Mouse (Mus musculus): ENCODE measurements around the gene Fxr1. TPM values are rescaled to one million over a fixed set of nuclear protein-coding genes. Genes with fewer than 3 reads are reported as not detected.
A peak's percentile ranks its signal among the peaks of the same experiment; 100 is the strongest.

Gene Fxr1
- polyA plus RNA-seq, 1 experiment: 491 TPM

DNA sequence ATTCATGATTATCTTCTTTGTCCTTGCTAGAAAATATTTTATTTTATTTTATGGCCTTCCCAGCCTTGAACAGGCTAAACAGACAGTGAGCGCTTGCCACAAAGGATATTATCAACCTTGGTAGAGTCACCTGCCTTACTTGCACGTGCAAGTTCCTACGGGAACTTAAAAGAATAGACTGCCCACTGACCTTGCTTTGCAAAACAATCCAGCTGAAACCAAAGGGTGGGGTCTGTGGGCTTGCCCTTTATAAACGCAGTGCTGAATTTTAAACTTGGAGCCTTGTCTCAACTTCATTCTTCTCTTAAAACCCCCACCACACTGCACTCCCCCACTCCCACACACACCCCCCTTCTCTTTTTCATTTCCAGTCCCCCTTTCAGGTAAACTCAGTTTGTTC lies 12.1 kb upstream of the Fxr1 start:
- TF ChIP-seq POLR2A (IDR thresholded peaks at IDR 0.05; ENCODE audit: insufficient read depth, low read length): no peak
- peak; percentile 76; the same call in 1 of the 2 replicates for TF ChIP-seq EP300 (IDR thresholded peaks at IDR 0.05; ENCODE audit: insufficient read depth, low read depth, low read length)
- no peaks in the 10 kb centered on the region for H3K36me3 ChIP-seq (ENCODE audit: control insufficient read depth, insufficient read depth, low read length, poor library complexity, severe bottlenecking)
- H3K27me3 ChIP-seq (ENCODE audit: control insufficient read depth, insufficient read depth, low read length, poor library complexity, severe bottlenecking): no peaks in the 10 kb centered on the region
- peaks cover 5% of the 10 kb centered on the region for H3K4me1 ChIP-seq (ENCODE audit: control insufficient read depth, insufficient read depth, low read length)
- H3K9me3 ChIP-seq (replicated peaks; ENCODE audit: control insufficient read depth, insufficient read depth, low read length, poor library complexity, severe bottlenecking): no peaks in the 10 kb centered on the region
- H3K4me3 ChIP-seq (ENCODE audit: low read depth, low read length): no peak overlapping the region
- H3K27ac ChIP-seq (ENCODE audit: insufficient read depth, low read length): peak overlapping the region; percentile 95
- peak overlapping the region; percentile 52 for H3K9ac ChIP-seq (ENCODE audit: low read depth, poor library complexity, severe bottlenecking)

DNA sequence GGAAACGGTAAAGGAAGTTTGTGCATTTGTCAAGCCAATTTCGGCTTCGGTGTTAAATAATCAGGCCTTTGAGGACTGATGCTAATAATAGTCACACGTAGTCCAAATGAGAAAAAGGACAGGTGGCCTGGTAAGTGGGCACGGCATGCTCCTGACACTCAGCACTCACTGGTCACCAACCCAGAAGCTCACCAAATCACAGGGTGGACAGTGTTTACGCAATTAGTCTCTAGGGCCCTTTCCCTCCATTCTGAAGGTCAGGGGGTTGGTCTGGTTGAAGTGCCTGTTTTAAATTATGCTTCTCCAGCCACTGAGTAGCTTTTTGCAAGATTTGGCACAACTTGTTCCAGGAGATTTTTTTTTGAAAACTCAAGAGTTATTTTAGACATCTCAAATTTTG lies 11.6 kb upstream of the Fxr1 start:
- Histone ChIP-seq H3K4me1 (ENCODE audit: control insufficient read depth, insufficient read depth, low read length) (peaks cover 5% of the 10 kb centered on the region), H3K27me3 (ENCODE audit: control insufficient read depth, insufficient read depth, low read length, poor library complexity, severe bottlenecking) (no peaks in the 10 kb centered on the region), H3K27ac (ENCODE audit: insufficient read depth, low read length) (peak overlapping the region; percentile 87), H3K9ac (ENCODE audit: low read depth, poor library complexity, severe bottlenecking) (peak overlapping the region; percentile 52; the same call in 1 of the 2 replicates), H3K36me3 (ENCODE audit: control insufficient read depth, insufficient read depth, low read length, poor library complexity, severe bottlenecking) (no peaks in the 10 kb centered on the region), H3K4me3 (ENCODE audit: low read depth, low read length) (no peak overlapping the region), H3K9me3 (replicated peaks; ENCODE audit: control insufficient read depth, insufficient read depth, low read length, poor library complexity, severe bottlenecking) (no peaks in the 10 kb centered on the region)
- no peak for TF ChIP-seq EP300 (IDR thresholded peaks at IDR 0.05; ENCODE audit: insufficient read depth, low read depth, low read length)
- no peak for TF ChIP-seq CTCF (IDR thresholded peaks at IDR 0.05; ENCODE audit: low read depth, low read length)
- TF ChIP-seq POLR2A (IDR thresholded peaks at IDR 0.05; ENCODE audit: insufficient read depth, low read length): no peak

DNA sequence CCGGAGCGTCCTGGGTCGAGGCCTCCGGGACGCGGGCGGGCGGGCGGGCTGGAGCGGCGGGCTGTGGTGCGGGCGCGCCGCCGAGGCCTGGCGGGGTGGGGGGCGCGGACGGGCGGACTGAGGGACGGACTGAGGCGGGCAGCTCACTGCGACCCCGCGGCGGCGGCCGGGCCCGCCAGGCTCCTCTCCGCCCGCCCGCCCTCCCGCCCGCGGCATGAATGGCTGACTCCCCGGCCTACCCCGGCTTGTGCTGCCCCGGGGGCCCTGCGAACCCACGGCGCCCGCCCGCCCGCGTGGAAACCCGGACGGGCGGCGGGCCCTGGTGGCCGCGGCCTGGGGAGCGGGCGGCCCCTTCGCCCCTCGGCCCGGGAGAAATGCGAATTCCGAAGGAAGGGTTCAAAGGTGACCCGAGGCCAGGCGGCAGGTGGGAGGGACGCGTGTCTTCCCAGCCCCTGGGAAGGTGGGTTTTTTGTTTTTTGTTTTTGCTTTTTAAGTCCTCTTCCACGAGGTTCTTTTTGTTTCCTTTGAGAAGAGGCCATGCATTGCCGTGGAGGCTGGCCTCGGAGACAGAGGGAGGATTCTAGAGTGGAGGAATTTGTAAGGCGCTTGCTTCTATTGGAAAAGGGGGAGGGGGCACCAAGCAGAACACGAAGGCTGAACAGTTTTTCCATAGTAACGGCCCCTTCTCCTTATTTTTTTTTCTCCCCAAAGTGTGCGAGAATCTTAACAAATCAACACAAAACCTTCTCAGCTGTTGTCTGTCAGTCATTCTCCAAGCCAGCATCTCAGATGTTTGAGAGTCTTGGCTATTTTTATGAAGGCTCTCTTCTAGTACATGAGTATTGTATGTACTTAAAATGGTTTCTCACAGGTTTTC lies 877 bp downstream of the Fxr1 start:
- Histone ChIP-seq H3K27me3 (ENCODE audit: control insufficient read depth, insufficient read depth, low read length, poor library complexity, severe bottlenecking) (no peaks in the 10 kb centered on the region), H3K27ac (ENCODE audit: insufficient read depth, low read length) (peak overlapping the region; percentile 46; the same call in 1 of the 2 replicates), H3K4me3 (ENCODE audit: low read depth, low read length) (peak overlapping the region; percentile 94), H3K9me3 (replicated peaks; ENCODE audit: control insufficient read depth, insufficient read depth, low read length, poor library complexity, severe bottlenecking) (no peaks in the 10 kb centered on the region), H3K36me3 (ENCODE audit: control insufficient read depth, insufficient read depth, low read length, poor library complexity, severe bottlenecking) (peaks cover 6% of the 10 kb centered on the region; the same call in 1 of the 2 replicates), H3K9ac (ENCODE audit: low read depth, poor library complexity, severe bottlenecking) (peak overlapping the region; percentile 100), H3K4me1 (ENCODE audit: control insufficient read depth, insufficient read depth, low read length) (peaks cover 2% of the 10 kb centered on the region)
- TF ChIP-seq CTCF (IDR thresholded peaks at IDR 0.05; ENCODE audit: low read depth, low read length): no peak
- no peak for TF ChIP-seq POLR2A (IDR thresholded peaks at IDR 0.05; ENCODE audit: insufficient read depth, low read length)
- TF ChIP-seq EP300 (IDR thresholded peaks at IDR 0.05; ENCODE audit: insufficient read depth, low read depth, low read length): no peak

DNA sequence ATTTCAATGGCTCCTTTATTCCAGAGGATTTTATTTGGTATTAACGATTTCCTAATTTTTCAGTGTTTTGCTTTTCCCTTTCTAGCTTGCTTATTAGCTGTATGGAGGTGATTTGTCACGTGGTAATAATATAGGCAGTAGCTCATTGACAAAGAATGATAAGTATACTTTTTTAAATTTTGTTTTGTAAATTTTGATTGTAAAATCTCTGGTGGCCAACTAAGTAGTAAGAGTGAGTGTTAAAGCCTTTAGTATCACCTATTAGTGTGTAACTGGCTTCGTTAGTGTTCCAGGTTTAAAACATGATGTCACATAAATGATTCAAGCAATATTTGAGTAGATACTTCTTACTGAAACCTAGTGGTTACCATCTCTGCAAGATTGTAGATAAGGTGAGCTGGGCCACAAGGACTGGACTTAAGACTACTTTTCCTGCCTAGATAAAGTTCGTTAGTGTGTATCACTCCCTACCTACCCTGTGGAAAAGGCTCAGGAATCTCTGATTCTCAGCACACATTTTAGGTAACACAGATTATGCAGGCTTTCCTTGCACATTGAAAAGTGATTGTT lies 1.6 kb downstream of the Fxr1 start:
- Histone ChIP-seq H3K27me3 (ENCODE audit: control insufficient read depth, insufficient read depth, low read length, poor library complexity, severe bottlenecking) (no peaks in the 10 kb centered on the region), H3K4me3 (ENCODE audit: low read depth, low read length) (no peak overlapping the region), H3K9me3 (replicated peaks; ENCODE audit: control insufficient read depth, insufficient read depth, low read length, poor library complexity, severe bottlenecking) (no peaks in the 10 kb centered on the region), H3K27ac (ENCODE audit: insufficient read depth, low read length) (no peak overlapping the region), H3K9ac (ENCODE audit: low read depth, poor library complexity, severe bottlenecking) (peak overlapping the region; percentile 100; the same call in 1 of the 2 replicates), H3K4me1 (ENCODE audit: control insufficient read depth, insufficient read depth, low read length) (peaks cover 2% of the 10 kb centered on the region), H3K36me3 (ENCODE audit: control insufficient read depth, insufficient read depth, low read length, poor library complexity, severe bottlenecking) (peaks cover 6% of the 10 kb centered on the region; the same call in 1 of the 2 replicates)
- TF ChIP-seq EP300 (IDR thresholded peaks at IDR 0.05; ENCODE audit: insufficient read depth, low read depth, low read length): no peak
- no peak for TF ChIP-seq CTCF (IDR thresholded peaks at IDR 0.05; ENCODE audit: low read depth, low read length)
- TF ChIP-seq POLR2A (IDR thresholded peaks at IDR 0.05; ENCODE audit: insufficient read depth, low read length): no peak

DNA sequence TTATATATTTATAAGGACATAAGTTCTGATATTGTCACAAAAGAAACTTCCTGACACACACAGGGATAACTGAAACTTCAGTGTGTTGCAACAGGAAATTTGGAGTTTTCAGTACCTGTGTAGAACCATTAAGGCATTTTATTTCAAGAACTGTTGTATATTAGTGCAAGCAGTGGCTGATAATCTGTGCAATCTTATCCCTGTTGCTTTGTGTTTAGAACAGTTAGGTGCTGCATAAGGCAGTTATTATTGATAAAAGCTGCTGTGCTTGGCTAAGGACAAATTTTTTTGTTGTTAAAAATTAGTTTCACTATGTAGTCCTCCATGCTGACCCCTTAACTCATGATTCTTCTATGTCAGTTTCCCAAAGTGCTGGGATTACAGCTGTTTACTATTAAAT lies 9.2 kb downstream of the Fxr1 start:
- H3K9ac ChIP-seq (ENCODE audit: low read depth, poor library complexity, severe bottlenecking): no peak overlapping the region
- no peaks in the 10 kb centered on the region for H3K9me3 ChIP-seq (replicated peaks; ENCODE audit: control insufficient read depth, insufficient read depth, low read length, poor library complexity, severe bottlenecking)
- no peak for TF ChIP-seq POLR2A (IDR thresholded peaks at IDR 0.05; ENCODE audit: insufficient read depth, low read length)
- no peak for TF ChIP-seq CTCF (IDR thresholded peaks at IDR 0.05; ENCODE audit: low read depth, low read length)
- TF ChIP-seq EP300 (IDR thresholded peaks at IDR 0.05; ENCODE audit: insufficient read depth, low read depth, low read length): no peak

DNA sequence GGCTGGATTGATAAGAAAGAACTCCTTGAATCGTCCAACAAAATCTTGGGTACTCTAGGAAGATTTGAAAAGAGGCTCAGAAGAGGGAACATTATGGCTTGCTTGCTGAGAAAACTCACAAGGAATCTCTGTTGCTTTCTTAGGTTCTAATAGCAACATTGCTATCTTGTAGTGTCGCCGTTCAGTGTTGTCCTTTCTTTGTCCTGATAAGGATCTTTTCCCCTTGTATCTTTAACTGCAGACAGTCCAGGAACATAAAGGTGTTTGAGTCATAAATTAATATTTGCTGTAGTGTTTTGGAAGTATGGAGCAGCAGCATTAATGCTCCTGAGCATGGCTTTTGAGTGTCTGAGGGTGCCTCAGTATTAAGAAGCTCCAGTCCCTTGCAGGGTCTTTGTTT lies 10.9 kb downstream of the Fxr1 start:
- H3K9me3 ChIP-seq (replicated peaks; ENCODE audit: control insufficient read depth, insufficient read depth, low read length, poor library complexity, severe bottlenecking): no peaks in the 10 kb centered on the region
- H3K27me3 ChIP-seq (ENCODE audit: control insufficient read depth, insufficient read depth, low read length, poor library complexity, severe bottlenecking): no peaks in the 10 kb centered on the region
- TF ChIP-seq EP300 (IDR thresholded peaks at IDR 0.05; ENCODE audit: insufficient read depth, low read depth, low read length): no peak
- TF ChIP-seq CTCF (IDR thresholded peaks at IDR 0.05; ENCODE audit: low read depth, low read length): no peak
- no peak for TF ChIP-seq POLR2A (IDR thresholded peaks at IDR 0.05; ENCODE audit: insufficient read depth, low read length)
- H3K4me3 ChIP-seq (ENCODE audit: low read depth, low read length): no peak overlapping the region
- H3K36me3 ChIP-seq (ENCODE audit: control insufficient read depth, insufficient read depth, low read length, poor library complexity, severe bottlenecking): no peaks in the 10 kb centered on the region; the same call in 1 of the 2 replicates
- no peak overlapping the region for H3K9ac ChIP-seq (ENCODE audit: low read depth, poor library complexity, severe bottlenecking)
- H3K27ac ChIP-seq (ENCODE audit: insufficient read depth, low read length): no peak overlapping the region
- H3K4me1 ChIP-seq (ENCODE audit: control insufficient read depth, insufficient read depth, low read length): peaks cover 3% of the 10 kb centered on the region

More for the DNA sequence above, 9.2 kb downstream of the Fxr1 start:
- H3K36me3 ChIP-seq (ENCODE audit: control insufficient read depth, insufficient read depth, low read length, poor library complexity, severe bottlenecking): no peaks in the 10 kb centered on the region; the same call in 1 of the 2 replicates
- H3K4me3 ChIP-seq (ENCODE audit: low read depth, low read length): no peak overlapping the region
- peaks cover 3% of the 10 kb centered on the region for H3K4me1 ChIP-seq (ENCODE audit: control insufficient read depth, insufficient read depth, low read length)
- H3K27ac ChIP-seq (ENCODE audit: insufficient read depth, low read length): no peak overlapping the region
- no peaks in the 10 kb centered on the region for H3K27me3 ChIP-seq (ENCODE audit: control insufficient read depth, insufficient read depth, low read length, poor library complexity, severe bottlenecking)
